Mouse (Mus musculus) frontal cortex, postnatal 36 days (tissue): ENCODE measurements around the gene Pno1.
"Not testable (repeated sequence)": the region's sequence is repeated elsewhere in the genome, so short reads cannot be mapped to it uniquely, and the experiment has no call there.

Source experiments
- DNase-seq, 2 experiments: peaks; one replicate each; pipeline ENCODE4 v3.0.0; 2022; ENCODE audit warnings: low spot score in 2 of 2

Pno1 gene

DNA sequence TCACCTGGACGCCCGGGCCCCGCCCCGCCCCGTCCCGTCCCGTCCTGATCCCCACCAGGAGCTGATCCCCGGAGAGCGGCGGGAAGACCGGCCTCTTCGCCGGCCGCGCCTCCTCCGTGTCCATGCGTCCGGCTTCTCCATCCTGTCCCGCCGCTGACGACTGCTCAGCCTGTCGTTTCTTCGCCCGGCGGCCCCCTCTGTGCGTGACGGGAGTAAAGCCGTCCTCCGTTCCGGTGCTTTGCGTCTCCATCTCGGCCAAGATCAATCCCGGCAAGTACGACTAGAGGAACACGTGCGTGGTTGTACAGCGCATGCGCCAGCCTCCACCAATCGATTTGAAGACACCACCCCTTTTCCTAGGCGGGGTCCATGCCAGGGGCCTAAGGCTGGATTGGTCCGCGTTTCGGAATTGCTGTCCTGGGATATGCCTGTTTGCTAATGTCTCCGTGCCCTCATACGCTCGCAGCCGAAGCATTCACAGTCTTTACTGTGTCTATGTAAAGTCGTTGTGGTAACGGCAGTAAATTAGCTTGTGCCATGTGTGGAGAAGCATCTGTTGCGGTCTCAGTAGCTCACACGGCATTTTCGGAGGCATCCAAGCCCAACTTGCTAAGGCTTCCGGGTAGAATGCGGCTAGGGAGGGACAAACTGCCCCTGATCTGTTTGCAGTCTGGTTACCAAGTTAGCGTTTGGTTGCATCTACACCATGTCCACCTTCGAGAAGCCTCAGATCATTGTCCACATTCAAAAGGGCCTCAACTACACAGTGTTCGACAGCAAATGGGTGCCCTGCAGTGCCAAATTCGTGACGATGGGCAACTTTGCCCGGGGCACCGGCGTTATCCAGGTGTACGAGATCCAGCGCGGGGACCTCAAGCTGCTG, at the start of gene Pno1:
Gene Pno1, minus strand, starts transcription at position 311 of the 883 bp plus-strand sequence.
- DNase-seq = peak; percentile 96 to 97

DNA sequence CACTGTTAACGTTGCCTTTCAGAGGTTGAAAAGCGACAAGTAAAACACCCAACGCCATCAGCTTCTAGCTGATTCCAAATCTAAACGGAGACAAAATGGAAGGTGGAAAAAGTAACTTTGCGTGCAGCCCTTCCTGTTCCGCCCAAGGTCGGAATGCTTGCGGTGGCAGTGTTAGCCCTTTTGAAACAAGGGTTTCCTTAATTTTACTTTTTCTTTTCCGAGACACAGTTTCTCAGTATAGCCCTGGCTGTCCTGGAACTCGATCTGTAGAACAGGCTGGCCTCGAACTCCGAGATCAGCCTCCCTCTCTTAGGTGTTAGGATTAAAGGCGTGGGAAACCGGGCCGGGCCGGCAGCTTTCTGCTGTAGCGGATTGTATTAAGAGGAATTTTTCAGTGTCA, 46.5 kb upstream of the Pno1 start:
- peak in 1 of 2 experiments; percentile 29 for DNase-seq

DNA sequence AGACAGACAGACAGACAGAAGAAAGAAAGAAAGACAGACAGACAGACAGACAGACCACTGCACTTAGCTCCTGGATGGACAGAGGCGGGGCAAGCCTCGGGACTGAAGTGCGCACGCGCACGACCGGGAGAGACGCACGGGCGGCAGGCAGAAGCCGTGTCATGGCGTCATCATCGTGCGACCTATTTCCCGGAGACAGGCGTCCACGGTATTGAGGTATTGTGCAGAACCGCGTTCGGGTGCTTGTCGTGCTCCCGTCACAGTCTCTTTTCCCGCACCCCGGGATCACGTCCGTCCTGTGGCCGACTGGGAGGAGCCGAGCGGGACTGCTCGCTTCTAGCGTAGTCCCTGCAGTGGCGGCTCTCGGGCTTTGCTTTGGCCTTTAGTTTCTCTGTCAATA, 46.1 kb upstream of the Pno1 start, which contains the start of gene C1d:
Gene C1d, plus strand, starts transcription at position 137 of the 400 bp plus-strand sequence.
- peak; percentile 97 for DNase-seq

DNA sequence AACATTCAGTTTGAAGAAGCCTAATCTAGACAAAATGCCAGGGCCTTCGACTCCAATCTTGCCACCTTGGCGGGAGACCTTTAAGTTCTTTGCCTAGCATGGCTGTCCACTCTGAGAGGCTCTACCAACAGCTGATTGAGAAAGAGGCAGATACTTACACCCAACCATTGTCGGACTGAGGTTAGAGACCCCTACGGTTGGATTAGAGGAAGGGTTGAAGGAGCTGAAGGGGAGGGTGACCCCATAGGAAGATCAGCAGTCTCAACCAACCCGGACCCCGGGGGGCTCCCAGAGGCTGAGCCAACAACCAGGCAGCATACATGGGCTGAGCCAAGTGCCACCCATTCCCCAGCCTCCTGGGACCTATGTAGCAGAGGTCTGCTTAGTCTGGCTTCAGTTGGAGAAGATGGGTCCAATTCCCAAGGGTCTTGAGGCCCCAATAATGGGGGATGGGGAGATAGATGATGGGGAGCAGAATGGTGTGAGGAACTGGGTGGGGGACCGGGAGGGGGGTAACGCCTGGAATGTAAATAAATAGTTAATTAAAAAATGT, 45.5 kb upstream of the Pno1 start:
- DNase-seq = peak in 1 of 2 experiments; percentile 6

DNA sequence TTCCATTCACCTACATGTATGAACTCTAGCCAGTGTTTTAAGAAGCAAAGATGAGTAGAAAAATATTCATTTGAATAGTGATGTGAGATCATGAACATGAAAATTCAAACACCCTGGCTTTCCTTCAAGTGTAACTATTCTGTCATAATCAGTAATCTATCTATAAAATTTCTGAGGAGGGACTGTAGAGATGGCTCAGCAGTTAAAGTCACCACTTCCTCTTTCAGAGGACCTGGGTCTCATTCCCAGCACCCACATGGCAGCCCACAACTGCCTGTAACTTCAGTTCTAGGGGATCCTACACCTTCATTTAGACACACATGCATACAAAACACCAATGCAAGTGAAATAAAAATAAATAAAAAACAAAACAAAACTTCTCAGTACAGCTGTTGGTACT, 37.3 kb upstream of the Pno1 start:
- no peak for DNase-seq

DNA sequence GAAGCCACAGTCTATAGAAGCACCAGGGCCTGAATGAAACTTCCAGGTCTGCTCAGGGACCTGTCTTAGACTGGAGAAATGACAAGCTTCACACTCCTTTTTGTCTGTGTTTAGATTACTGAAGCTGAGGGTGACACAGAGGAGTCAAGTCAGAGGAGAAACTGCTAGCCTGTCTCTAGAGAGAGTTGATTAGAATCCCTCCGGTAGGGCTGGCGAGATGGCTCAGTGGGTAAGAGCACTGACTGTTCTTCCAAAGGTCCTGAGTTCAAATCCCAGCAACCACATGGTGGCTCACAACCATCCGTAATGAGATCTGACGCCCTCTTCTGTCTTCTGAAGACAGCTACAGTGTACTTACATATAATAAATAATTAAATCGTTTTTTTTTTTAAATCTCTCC, 27.2 kb upstream of the Pno1 start:
- DNase-seq = not testable (repeated sequence)

DNA sequence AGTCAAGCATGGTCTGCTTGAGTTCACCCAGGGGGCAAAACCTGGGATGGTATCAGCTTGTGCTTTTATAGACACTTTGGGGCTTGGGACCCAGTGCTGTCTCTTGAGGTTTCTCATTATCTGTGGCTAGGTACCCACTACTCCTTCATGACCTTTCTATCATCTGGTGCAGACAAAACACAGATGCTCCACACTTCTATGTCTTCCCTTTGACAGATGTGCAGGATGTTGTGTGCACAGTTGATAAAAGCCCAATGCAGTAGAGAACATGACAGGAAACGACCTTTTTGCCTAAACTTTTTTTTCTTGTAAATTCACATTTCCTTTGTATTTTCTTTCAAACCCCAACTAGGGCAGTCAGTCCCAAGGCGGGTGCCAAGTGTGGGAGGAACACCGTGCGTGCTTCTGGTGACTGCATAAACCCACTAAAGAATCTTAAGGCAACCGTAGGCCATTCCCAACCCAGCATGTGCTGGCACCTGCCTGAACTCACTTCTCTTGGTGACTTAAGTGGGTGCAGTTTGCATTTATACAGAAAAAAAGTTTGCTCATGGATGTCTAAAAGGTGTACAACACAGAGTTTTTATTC, 25.2 kb upstream of the Pno1 start:
- no peak for DNase-seq

DNA sequence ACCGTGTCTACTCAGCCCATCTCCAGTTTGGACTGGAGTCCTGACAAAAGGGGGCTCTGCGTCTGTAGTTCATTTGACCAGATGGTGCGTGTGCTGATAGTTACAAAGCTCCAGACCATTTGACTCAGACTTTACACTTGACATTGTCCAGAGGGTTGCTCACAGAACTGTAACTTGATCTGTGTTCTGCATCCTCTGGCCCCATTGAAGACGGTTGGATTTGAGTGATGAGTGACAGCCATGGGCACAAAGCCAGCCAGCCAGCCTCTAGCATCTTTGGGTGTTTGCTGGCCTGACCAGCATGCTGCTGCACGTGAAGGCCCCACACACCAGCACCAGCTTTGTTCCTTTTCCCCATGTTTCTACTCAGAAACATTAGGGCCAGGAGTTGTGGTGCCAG, 21.4 kb upstream of the Pno1 start:
- no peak for DNase-seq

DNA sequence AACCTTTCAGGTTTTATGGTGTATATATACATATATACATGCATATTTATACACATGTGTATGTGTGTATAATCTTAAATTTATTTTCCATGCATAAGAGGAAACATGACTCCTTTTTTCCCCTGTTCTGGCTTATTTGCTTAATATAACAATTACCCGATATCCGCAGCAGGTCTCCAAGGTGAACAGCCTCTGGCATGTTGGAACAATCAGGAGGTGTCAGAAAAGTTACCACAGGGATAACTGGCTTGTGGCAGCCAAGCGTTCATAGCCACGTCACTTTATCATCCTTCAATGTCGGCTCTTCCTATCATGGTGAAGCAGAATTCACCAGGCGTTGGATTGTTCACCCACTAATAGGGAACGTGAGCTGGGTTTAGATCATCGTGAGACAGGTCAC, 9.8 kb upstream of the Pno1 start:
- no peak for DNase-seq

DNA sequence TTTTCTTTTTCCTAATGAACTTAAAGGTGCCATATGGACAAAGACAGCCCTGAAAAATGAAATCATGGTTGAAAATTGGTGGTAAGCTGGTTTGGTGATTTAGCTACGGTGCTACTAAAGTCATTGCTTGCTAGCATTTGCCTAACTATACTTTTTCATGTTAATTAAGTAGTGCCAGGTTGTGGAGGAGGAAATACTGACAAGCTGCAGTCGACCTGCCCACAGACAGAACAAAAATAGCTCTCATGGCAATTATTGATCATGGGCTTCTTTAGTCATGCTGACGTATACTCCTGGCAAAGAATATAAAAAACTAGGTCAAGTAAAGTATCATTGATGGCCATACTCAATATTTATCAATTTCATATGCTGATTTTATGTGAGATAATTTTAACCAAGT, 4.1 kb upstream of the Pno1 start:
- no peak for DNase-seq

DNA sequence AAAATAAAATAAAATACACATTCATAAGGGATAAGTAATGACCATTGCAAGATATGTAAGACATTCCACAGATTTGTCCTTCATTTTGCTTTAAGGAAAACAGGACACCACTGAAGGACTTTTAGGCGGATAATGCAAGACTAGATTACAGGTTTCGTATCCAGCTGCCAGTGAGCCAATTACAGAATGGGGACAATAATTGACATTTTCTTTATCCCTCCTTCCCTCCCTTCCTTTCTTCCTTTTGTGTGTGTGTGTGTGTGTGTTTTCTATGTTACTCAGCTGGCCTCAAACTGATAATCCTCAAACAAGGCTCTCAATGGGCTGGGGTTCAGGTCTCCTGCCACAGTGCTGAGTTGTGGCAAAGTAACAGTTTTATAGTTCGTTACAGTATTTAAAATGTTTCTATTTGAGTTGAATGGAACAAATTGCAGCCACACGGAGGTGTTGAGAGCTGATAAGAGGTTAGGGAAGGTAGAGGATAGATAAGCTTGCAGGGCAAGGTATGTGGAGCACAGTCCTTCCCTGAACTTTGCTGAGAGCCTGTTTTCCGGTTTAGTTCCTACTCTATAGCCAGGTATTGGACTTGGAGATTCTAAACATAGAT, 1.6 kb upstream of the Pno1 start:
- no peak for DNase-seq

DNA sequence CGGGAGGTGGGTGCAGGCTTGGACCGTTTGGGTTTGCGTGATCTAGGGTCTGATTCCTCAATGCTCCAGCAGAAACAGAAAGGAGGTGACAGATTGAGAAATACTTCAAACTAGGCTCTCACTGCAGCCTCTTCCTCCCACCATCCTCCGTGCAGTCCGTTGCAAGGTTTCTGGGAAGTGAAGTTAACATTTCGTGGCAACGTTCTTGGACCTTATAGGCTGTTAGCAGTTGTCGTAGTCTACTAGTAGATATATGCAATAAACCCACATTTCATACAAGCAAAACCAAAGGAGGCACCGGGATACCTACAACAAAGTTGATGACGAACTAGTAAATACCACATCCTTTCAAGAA, 750 bp upstream of the Pno1 start:
- peak in 1 of 2 experiments; percentile 68 for DNase-seq

DNA sequence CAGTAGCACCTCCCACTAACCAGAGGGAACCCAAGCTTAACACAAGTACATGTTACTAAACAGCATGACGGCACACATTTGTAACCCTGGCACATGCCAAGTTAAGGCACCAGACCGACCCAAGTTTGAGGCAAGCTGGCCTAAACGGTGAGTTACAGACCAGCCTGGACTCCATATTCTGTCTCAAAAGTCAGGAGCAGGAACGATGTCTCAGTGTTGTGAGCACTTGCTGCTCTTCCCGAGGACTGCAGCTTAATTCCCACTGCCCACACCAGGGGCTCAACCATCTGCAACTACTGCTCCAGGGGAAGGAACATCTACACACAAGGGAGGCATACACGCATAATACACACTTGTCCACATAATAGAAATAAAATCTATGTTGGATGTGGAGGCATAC, 8.9 kb downstream of the Pno1 start:
- DNase-seq = no peak

DNA sequence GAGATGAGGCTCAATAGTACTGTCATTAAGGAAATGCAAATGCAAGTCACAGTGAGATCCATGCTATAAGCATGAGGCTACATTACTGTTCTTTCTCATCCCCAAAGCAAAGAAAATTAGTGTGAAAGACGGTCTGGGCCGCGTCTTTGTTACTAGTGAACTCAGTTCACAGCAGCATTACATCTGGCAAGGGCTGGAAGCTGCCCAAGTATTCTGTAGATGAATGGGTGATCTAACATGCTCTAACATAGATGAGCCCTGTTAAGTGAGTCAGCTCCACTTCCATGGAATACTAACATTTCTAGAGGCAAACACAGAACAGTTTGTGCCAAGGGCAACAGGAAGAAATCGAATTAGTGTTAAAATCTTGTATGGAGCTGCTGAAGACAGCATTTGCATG, 10.4 kb downstream of the Pno1 start:
- no peak for DNase-seq

DNA sequence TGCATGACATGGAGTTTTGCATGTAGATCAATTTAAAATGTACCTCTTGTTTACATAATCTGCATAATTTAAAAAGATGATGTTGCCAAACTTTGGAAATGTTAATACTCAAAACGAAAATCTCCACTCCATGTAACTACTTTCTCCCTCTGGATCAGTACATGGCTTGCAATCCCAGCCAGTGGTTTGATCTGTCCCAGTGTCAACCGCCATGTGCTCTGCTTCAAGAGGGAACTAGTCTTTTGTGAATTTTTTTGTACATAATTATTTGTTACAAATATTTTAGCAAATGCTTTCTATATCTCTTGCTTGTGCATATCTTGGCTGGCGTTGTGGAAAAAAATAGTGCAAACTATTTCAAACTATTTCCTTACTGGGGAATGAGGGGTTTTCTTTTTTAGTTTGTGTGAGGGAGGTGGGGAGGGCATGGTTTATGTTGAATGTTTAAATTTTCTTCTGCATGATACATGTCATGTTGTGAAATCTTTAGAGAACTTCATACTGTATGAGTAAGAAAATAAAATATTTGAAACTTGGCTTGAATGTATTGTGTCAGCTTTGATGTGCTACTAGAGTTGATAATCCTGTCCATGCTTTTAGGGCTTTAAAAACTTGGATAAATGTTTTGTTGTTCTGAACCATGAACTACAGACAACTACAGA, 11.4 kb downstream of the Pno1 start:
- DNase-seq = no peak

DNA sequence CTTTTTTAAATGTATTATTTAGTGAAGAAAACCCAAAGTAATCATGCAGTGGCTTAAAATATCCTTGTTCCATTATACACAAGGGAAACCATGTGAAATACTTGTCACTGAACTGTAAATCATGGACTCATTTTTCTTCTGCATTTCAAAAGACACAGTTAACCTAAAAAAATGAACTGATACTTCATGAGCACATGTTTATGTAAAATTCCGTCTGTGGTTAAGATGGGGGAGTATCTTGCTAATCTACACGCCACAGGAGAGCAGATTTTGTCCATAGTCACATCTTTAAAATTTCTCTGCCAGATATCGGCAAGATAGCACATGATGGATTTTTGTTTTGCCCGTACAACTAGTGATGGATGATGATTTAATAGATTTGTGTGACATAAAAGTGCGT, 12.2 kb downstream of the Pno1 start:
- DNase-seq = no peak

DNA sequence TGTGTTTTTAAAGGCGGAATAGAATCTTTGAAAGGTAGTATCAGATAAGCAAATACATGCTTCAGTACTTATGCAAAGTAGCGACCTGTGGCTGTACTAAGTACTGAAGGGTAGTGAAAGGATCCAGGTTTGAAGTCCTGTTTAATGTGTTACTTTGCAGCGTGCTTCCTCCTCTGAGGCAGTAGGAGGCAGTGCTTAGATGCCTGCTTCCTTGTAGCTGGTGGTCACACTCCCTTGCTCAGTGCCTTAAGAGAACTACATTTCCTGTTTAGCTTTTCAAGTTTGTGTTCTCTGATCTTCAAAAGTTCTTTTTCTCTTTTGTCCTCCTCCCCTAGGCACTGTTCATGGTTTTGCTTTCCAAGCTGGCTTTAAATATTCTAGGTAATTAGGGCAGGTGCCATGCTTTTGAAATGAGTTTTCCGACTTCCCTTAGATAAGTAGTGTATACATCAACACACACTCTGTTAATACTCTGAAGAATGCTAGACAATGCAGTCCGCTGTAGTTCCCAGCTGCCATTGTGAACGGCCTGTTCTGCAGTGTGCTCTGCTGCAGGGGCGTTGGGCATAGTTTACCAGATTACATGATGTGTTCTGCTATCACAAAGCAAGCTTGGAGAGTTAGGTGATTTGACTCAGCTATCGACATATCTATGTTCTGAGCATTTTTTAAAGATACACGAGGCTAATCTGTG, 19.1 kb downstream of the Pno1 start:
- DNase-seq = no peak

DNA sequence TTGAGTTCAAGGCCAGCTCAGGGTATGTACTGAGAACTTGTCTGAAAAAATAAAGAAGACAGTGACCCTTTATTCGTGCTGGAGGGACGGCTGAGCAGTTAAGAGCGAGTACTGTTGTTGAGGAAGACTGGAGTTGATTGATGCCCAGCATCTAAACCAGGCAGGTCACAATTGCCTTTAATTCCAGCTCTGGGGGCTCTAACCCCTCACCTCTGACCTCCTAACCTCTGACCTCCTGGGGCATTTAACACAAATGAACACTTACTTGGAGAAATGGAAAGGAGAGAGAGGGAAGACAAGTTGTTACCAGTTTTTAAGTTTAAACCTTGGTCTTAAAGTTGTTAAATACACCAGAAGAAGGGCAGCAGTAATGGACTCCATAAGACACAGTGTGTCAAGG, 22.6 kb downstream of the Pno1 start:
- no peak for DNase-seq

DNA sequence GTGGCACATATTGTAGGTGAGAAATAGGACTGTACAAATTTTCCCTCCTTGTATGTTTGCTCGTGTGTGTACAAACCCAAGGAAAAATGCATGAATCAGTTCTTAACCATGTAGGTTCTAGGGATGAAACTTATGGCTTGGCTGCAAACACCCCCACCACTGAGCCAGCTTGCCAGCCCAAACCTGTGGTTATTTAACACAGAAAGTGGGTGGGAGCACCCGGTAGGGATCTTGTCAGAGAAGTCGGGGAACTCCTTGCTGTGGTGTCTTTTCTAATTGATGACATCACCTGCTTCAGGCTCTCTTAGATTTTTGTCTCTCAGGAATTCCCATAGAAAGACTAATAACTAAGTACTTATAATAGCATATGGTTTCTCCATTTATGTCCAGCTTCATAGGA, 23.7 kb downstream of the Pno1 start:
- DNase-seq = no peak

DNA sequence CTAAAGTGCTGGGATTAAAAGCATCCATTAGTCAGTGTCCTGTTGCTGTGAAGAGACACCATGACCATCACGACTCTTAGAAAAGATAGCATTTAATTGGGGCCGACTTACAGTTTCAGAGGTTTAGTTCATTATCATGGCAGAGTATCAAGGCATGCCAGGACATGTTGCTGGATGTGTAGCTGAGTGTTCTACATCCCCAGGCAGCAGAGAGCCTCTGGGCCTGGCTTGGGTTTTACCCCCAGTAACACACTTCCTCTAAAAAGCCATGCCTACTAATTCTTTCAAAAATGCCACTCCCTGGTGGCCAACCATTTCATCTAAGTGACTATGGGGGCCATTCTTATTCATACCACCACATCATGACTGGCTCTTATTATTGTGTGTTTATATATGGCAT, 28.2 kb downstream of the Pno1 start:
- no peak for DNase-seq

DNA sequence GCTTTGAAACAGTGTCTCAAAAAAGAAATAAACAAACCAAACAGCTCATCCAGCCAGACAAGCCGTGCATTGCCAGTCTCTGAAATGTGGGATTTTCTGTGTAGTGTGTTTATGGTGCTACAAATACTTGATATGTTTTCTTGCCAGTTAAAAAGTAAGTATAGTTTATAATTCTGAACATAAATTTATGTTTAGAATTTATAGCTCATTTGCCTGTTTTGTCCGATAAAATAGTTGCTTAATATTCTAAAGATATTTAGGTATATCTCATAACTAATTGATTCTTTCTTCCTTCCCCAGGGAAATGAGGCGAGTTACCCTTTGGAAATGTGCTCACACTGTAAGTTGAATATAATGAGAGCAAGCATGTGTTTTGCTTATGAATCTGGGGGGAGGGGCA, 29.6 kb downstream of the Pno1 start, which contains the start of gene Wdr92:
Gene Wdr92, plus strand, starts transcription at position 301 of the 400 bp plus-strand sequence.
- no peak for DNase-seq
